Mouse (Mus musculus): Measurements from ENCODE around the gene Tex9.

DNA sequence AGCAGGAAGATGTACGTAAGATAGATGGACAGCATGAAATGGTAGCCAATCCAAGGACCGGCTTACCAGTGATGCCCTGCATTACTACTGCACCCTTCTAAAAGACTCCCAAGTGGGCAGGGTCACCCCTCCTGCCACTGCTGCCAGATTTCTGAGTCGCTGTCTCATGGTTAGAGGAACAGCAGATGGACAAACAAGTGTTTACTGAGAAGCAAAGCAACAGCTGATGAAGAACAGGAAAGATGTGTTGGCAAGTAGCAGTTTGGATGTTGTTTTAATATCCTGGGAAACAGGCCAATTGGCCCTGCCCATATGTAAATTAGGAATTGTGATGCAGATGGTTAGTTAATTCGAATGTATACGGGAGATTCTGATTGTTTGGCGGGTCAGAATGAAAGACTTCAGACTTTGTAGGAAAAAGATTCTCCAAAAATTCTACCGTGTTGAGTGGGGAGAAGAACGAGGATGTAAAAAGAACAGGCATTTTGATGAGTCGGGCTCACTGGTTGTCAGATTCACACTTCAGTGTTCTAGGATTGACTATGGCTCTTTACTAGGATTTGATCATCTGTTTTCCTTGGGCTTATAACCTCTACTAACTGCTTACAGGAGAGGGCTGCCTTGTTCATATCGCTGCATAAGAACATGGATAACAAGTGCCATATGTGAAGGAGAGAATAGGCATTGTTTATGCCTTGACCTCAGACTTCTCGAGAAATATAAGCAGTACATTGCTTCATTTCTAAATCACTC lies 20.4 kb upstream of the Tex9 start:
- TF ChIP-seq POLR2A (IDR thresholded peaks at IDR 0.05; ENCODE audit: low read depth, low read length), result no peak
- no peak for TF ChIP-seq CTCF (IDR thresholded peaks at IDR 0.05; ENCODE audit: borderline replicate concordance, insufficient read depth, low read length)
